Mouse (Mus musculus) spleen, adult 2 months (tissue): ENCODE results near the gene Mptx1.

Experiments
- CTCF ChIP-seq: fragments of 200-500 bp; IDR thresholded peaks from 2 replicates; pipeline ENCODE4 v1.5.1; 2011; ENCODE audit warnings: mild to moderate bottlenecking, inconsistent platforms; ENCODE audit not compliant: insufficient read depth, insufficient read length, insufficient replicate concordance; ENCODE audit errors: extremely low read depth
- POLR2A ChIP-seq: fragments of 200-500 bp; IDR thresholded peaks from 2 replicates; pipeline ENCODE4 v1.6.1; 2011; ENCODE audit warnings: low read depth, low read length, inconsistent platforms

DNA sequence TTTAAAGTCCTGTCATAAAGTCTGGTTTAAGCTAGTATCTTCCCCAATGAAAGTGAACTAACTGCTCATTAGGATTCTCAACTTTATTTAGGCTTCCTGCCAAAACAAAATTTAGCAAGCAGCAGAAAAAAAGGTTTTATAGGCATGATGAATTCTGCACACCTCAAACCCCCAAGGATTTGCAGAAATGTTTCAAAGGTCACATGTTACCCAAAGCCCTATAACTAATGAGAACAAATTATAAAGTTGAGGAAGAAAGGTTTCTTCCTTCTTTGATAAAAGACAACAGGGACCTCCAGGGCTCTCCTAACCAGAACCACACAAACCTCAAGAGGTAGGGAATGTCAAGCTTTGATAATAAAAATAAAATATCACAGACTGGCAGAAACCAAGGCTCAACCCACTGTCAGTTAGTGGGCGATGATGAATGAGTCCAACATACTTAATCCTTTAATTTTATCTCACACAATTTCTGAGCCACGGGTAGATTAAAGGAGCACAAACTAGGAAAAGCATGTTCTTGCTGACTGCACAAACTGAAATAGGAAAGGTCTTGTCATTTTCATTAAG lies 34.6 kb downstream of the Mptx1 start, which contains the start of gene Olfr417:
- TF ChIP-seq CTCF (no peak), POLR2A (no peak)
